8 mouse cellular contexts compared by ENCODE assay signal in genomic region chr3:121550370-121550769, GRCm38 (mm10). TPM values are rescaled to one million over a fixed set of nuclear protein-coding genes. Genes with fewer than 3 reads are reported as not detected.
DNase-seq lines count a peak whose midpoint lies in the region; ATAC-seq and TF ChIP-seq lines count a peak whose summit lies in the region.
"Had no signal": no experiment of that assay in that cellular context is flagged by ENCODE, and none has a peak within 500 bp of the region (broad histone marks: within the 10 kb centered on the region; RNA-seq: fewer than 3 reads in every experiment).

No protein-coding gene starts in this region.

- no peak overlapping the region for H3K9ac ChIP-seq in intestine, postnatal 0 days (ENCODE audit: low read depth, low read length)
- no peak overlapping the region for H3K9ac ChIP-seq in intestine, embryonic 16.5 days (ENCODE audit: low read depth, low read length)
- H3K9ac ChIP-seq in liver, postnatal 0 days (replicated peaks) = no peak overlapping the region

- TF ChIP-seq CTCF in intestine, postnatal 0 days (IDR thresholded peaks at IDR 0.05; ENCODE audit: low read depth) = peak; percentile 83
- peak; percentile 81 for TF ChIP-seq CTCF in liver, postnatal 0 days (IDR thresholded peaks at IDR 0.05; ENCODE audit: low read depth)

- H3K36me3 ChIP-seq in intestine, postnatal 0 days (ENCODE audit: control insufficient read depth, insufficient read depth) = no peaks in the 10 kb centered on the region
- no peaks in the 10 kb centered on the region for H3K36me3 ChIP-seq in intestine, embryonic 16.5 days (ENCODE audit: control insufficient read depth, insufficient read depth, low read length)
- H3K36me3 ChIP-seq in liver, postnatal 0 days (replicated peaks; ENCODE audit: insufficient read depth, low read length) = no peaks in the 10 kb centered on the region

- no peaks in the 10 kb centered on the region for H3K9me3 ChIP-seq in intestine, postnatal 0 days (ENCODE audit: control insufficient read depth)
- H3K9me3 ChIP-seq in intestine, embryonic 16.5 days (ENCODE audit: control insufficient read depth, low read length) = no peaks in the 10 kb centered on the region
- H3K9me3 ChIP-seq in liver, postnatal 0 days (ENCODE audit: low read length) = no peaks in the 10 kb centered on the region

- no peak overlapping the region for H3K4me2 ChIP-seq in intestine, postnatal 0 days (replicated peaks; ENCODE audit: low read depth)
- no peak overlapping the region for H3K4me2 ChIP-seq in intestine, embryonic 16.5 days (ENCODE audit: low read depth, low read length)
- H3K4me2 ChIP-seq in liver, postnatal 0 days (ENCODE audit: low read depth, low read length) = no peak overlapping the region

- WGBS in intestine, postnatal 0 days = 7% methylated on average over 1 of the region's 1 CpGs
- WGBS in intestine, embryonic 16.5 days = 7% methylated on average over 1 of the region's 1 CpGs
- WGBS in liver, postnatal 0 days (ENCODE audit: insufficient replicate concordance) = 11% methylated on average over 1 of the region's 1 CpGs

- DNase-seq in 3T3-L1 (ENCODE audit: low read depth, low spot score) = peak; percentile 83
- DNase-seq in 416B (ENCODE audit: low read depth) = peak; percentile 55
- peak; percentile 82 for DNase-seq in embryo, embryonic 10.5 days (ENCODE audit: low spot score)
- peak; percentile 74 for DNase-seq in liver, postnatal 0 days
- DNase-seq in thymus, postnatal 36 days = peak; percentile 11 to 18

- TF ChIP-seq EP300 in liver, postnatal 0 days (IDR thresholded peaks at IDR 0.05; ENCODE audit: low read depth) = no peak

- no peak for ATAC-seq in intestine, postnatal 0 days
- no peak for ATAC-seq in intestine, embryonic 16.5 days
- ATAC-seq in liver, postnatal 0 days = no peak

- no peak overlapping the region for H3K4me3 ChIP-seq in intestine, postnatal 0 days (ENCODE audit: low read depth, low read length)
- H3K4me3 ChIP-seq in intestine, embryonic 16.5 days (ENCODE audit: low read length) = no peak overlapping the region
- no peak overlapping the region for H3K4me3 ChIP-seq in liver, postnatal 0 days (ENCODE audit: low read depth, low read length)
- H3K4me3 ChIP-seq: erythroblast, embryonic 14.5 days had no signal

- no peaks in the 10 kb centered on the region for H3K4me1 ChIP-seq in intestine, postnatal 0 days (replicated peaks; ENCODE audit: control insufficient read depth, insufficient read depth, low read length)
- H3K4me1 ChIP-seq in intestine, embryonic 16.5 days (ENCODE audit: control insufficient read depth, insufficient read depth, low read length) = peaks cover 3% of the 10 kb centered on the region; the same call in 1 of the 2 replicates
- H3K4me1 ChIP-seq in liver, postnatal 0 days (ENCODE audit: insufficient read depth) = 0 out of 2 replicates have a peak, but pooled peaks cover 3% of the 10 kb centered on the region

- no peaks in the 10 kb centered on the region for H3K27me3 ChIP-seq in intestine, postnatal 0 days (replicated peaks; ENCODE audit: control insufficient read depth, insufficient read depth, low read length)
- H3K27me3 ChIP-seq in intestine, embryonic 16.5 days (replicated peaks; ENCODE audit: control insufficient read depth, insufficient read depth, low read length) = no peaks in the 10 kb centered on the region
- H3K27me3 ChIP-seq in liver, postnatal 0 days (ENCODE audit: insufficient read depth, low read length) = no peaks in the 10 kb centered on the region

- H3K27ac ChIP-seq in intestine, postnatal 0 days (ENCODE audit: low read depth, low read length) = no peak overlapping the region
- H3K27ac ChIP-seq in intestine, embryonic 16.5 days (ENCODE audit: low read length) = no peak overlapping the region
- no peak overlapping the region for H3K27ac ChIP-seq in liver, postnatal 0 days (ENCODE audit: low read depth)

RNA-seq across cellular contexts. Expression of gene Slc44a3, which starts 18.2 kb away (rescaled TPM):
- polyA plus RNA-seq in intestine, postnatal 0 days (2015; fragmentation: Nextera tagmentation; extraction: Ambion mirVana) = 23.7 and 25.2 TPM in 2 replicates
- 54.1 and 54.9 TPM in 2 replicates for polyA plus RNA-seq in intestine, embryonic 16.5 days (2015; fragmentation: Nextera tagmentation; extraction: Ambion mirVana)
- polyA plus RNA-seq in liver, postnatal 0 days (2015; fragmentation: Nextera tagmentation; extraction: Ambion mirVana) = 15.2 and 16.6 TPM in 2 replicates
- polyA plus RNA-seq: erythroblast, embryonic 14.5 days had no signal

Comparison
In these comparisons a context has a peak if more than half of its experiments do, and no peak if none do; other contexts are left out.
1. DNase-seq: peak in every context shown above with its lines; median percentile 83 in 3T3-L1; 82 in embryo, embryonic 10.5 days; 74 in liver, postnatal 0 days; 55 in 416B; 14 in thymus, postnatal 36 days.